Mouse (Mus musculus): ENCODE measurements around the gene Nav1. TPM values are rescaled to one million over a fixed set of nuclear protein-coding genes. Genes with fewer than 3 reads are reported as not detected.

Gene Nav1
- polyA plus RNA-seq, 1 experiment from 2014 or later, result 13.3 TPM

- no peak overlapping the region for H3K9ac ChIP-seq (ENCODE audit: low read length)
- WGBS, result 76% methylated on average over 12 of the region's 12 CpGs
- no peaks in the 10 kb centered on the region for H3K27me3 ChIP-seq (ENCODE audit: control insufficient read depth, insufficient read depth, low read length)
- ATAC-seq (ENCODE audit: low FRiP score), result no peak
- H3K4me1 ChIP-seq (ENCODE audit: control insufficient read depth, insufficient read depth, low read length), result peaks cover 2% of the 10 kb centered on the region; the same call in 1 of the 2 replicates
- no peak overlapping the region for H3K27ac ChIP-seq (ENCODE audit: low read depth, low read length)
- H3K9me3 ChIP-seq (ENCODE audit: control insufficient read depth, low read length), result no peaks in the 10 kb centered on the region
- no peak overlapping the region for H3K4me3 ChIP-seq (ENCODE audit: low read depth, low read length)
- H3K36me3 ChIP-seq (ENCODE audit: control insufficient read depth, insufficient read depth, low read length), result no peaks in the 10 kb centered on the region
- H3K4me2 ChIP-seq, result no peak overlapping the region
- no peak for DNase-seq (ENCODE audit: low spot score, missing footprints)
Observed at GRCm38 (mm10) chr1:135523780-135524517, 83.1 kb downstream of the Nav1 start.

GRCm38 (mm10) chr1:135523344-135523743 lies 83.8 kb downstream of the Nav1 start:
- ATAC-seq (ENCODE audit: low FRiP score) (no peak), DNase-seq (ENCODE audit: low spot score, missing footprints) (no peak)
- no peak overlapping the region for H3K4me3 ChIP-seq (ENCODE audit: low read depth, low read length)
- H3K9ac ChIP-seq (ENCODE audit: low read length), result no peak overlapping the region
- no peak overlapping the region for H3K27ac ChIP-seq (ENCODE audit: low read depth, low read length)
- 75% methylated on average over 2 of the region's 2 CpGs for WGBS
- no peaks in the 10 kb centered on the region for H3K27me3 ChIP-seq (ENCODE audit: control insufficient read depth, insufficient read depth, low read length)
- no peak overlapping the region for H3K4me2 ChIP-seq
- peaks cover 7% of the 10 kb centered on the region; the same call in 1 of the 2 replicates for H3K4me1 ChIP-seq (ENCODE audit: control insufficient read depth, insufficient read depth, low read length)
- no peaks in the 10 kb centered on the region for H3K9me3 ChIP-seq (ENCODE audit: control insufficient read depth, low read length)
- H3K36me3 ChIP-seq (ENCODE audit: control insufficient read depth, insufficient read depth, low read length), result no peaks in the 10 kb centered on the region

DNA sequence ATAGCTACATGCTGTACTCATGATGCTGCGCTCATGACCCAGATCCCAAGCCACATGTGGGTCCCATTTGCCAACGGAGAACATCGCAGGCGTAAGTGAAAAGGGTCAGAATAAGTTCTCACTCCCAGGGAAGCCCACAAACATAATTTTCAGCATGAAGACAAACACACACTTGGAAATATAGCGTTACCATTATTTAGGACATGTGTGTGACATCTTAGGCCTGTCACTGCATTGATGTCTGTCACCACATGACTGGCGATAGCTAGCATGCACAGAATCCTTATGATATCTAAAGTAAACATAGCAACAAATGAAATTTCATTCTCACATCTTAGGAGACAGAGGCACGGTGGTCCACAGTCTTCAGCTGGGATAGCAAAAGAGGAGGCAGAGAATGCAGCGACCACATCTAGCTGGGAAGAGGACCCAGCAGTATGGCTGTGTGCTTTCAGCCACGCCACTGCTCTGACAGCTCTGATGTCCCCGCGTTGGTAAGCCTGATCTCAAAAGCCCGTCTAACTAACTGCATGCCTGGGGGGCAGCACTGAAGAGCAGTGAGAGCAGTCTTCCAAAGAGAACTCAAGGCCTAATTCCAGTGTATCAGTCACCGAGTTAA lies 86.4 kb downstream of the Nav1 start:
- H3K36me3 ChIP-seq (ENCODE audit: control insufficient read depth, insufficient read depth, low read length), result no peaks in the 10 kb centered on the region
- H3K27me3 ChIP-seq (ENCODE audit: control insufficient read depth, insufficient read depth, low read length), result no peaks in the 10 kb centered on the region
- no peak for DNase-seq (ENCODE audit: low spot score, missing footprints)
- H3K9me3 ChIP-seq (ENCODE audit: control insufficient read depth, low read length), result no peaks in the 10 kb centered on the region
- no peak for ATAC-seq (ENCODE audit: low FRiP score)
- H3K9ac ChIP-seq (ENCODE audit: low read length), result no peak overlapping the region
- H3K4me3 ChIP-seq (ENCODE audit: low read depth, low read length), result no peak overlapping the region
- WGBS, result 82% methylated on average over 13 of the region's 13 CpGs
- H3K4me1 ChIP-seq (ENCODE audit: control insufficient read depth, insufficient read depth, low read length), result peaks cover 7% of the 10 kb centered on the region; the same call in 1 of the 2 replicates
- H3K27ac ChIP-seq (ENCODE audit: low read depth, low read length), result no peak overlapping the region
- H3K4me2 ChIP-seq, result no peak overlapping the region

GRCm38 (mm10) chr1:135518661-135519060 lies 88.4 kb downstream of the Nav1 start:
- H3K4me2 ChIP-seq, result no peak overlapping the region

GRCm38 (mm10) chr1:135517469-135517868 lies 89.6 kb downstream of the Nav1 start:
- no peak overlapping the region for H3K4me3 ChIP-seq (ENCODE audit: low read depth, low read length)
- H3K4me2 ChIP-seq, result no peak overlapping the region
- H3K27me3 ChIP-seq (ENCODE audit: control insufficient read depth, insufficient read depth, low read length), result no peaks in the 10 kb centered on the region
- H3K9me3 ChIP-seq (ENCODE audit: control insufficient read depth, low read length), result no peaks in the 10 kb centered on the region
- H3K36me3 ChIP-seq (ENCODE audit: control insufficient read depth, insufficient read depth, low read length), result no peaks in the 10 kb centered on the region
- no peak for ATAC-seq (ENCODE audit: low FRiP score)
- WGBS, result 80% methylated on average over 6 of the region's 6 CpGs
- no peak for DNase-seq (ENCODE audit: low spot score, missing footprints)
- H3K9ac ChIP-seq (ENCODE audit: low read length), result no peak overlapping the region
- peaks cover 13% of the 10 kb centered on the region for H3K4me1 ChIP-seq (ENCODE audit: control insufficient read depth, insufficient read depth, low read length)
- H3K27ac ChIP-seq (ENCODE audit: low read depth, low read length), result no peak overlapping the region

More at GRCm38 (mm10) chr1:135518661-135519060, 88.4 kb downstream of the Nav1 start:
- DNase-seq (ENCODE audit: low spot score, missing footprints), result no peak
- Histone ChIP-seq H3K4me3 (ENCODE audit: low read depth, low read length) (no peak overlapping the region), H3K27ac (ENCODE audit: low read depth, low read length) (no peak overlapping the region), H3K36me3 (ENCODE audit: control insufficient read depth, insufficient read depth, low read length) (no peaks in the 10 kb centered on the region), H3K9ac (ENCODE audit: low read length) (no peak overlapping the region), H3K9me3 (ENCODE audit: control insufficient read depth, low read length) (no peaks in the 10 kb centered on the region), H3K27me3 (ENCODE audit: control insufficient read depth, insufficient read depth, low read length) (no peaks in the 10 kb centered on the region), H3K4me1 (ENCODE audit: control insufficient read depth, insufficient read depth, low read length) (peaks cover 7% of the 10 kb centered on the region)
- 39% methylated on average over 5 of the region's 5 CpGs for WGBS
- no peak for ATAC-seq (ENCODE audit: low FRiP score)

DNA sequence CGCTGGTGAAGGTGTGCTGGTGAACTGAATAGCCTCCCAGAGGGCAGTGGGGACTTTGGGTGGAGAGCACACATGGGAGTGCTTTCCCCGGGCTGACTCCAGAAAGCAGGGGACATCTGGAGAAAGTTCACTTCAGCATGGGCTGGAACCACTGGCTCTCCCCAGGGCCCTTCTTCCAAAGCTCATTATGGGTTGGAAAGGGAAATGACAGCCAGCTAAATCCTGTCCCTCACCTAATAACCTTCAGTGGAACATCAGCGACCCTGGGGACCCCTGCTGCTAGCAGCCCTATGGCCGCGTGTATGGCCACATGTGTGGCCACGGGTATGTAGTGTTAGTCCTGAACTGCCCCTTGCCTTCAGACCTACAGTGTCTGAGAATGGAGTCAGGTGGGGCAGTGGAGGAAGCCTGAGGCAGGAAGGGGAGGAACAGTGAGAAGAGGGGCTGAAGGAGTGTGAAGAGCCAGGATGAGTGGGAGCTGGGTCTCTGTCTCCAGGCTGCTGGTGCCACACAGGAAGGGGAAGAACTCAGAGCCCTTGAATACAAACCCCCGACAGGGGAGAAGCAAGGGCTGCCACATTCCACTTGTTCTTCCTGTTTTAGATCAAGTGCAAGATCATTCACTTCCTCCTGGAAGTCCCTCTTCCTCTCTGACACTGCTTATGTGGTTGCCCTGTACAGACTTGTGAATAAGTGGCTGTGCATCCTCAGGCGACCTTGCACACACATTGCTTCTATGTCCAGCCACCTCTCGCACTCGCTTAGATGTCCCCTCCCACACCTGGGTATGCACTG lies 90.4 kb downstream of the Nav1 start:
- H3K4me1 ChIP-seq (ENCODE audit: control insufficient read depth, insufficient read depth, low read length), result peaks cover 14% of the 10 kb centered on the region
- H3K27me3 ChIP-seq (ENCODE audit: control insufficient read depth, insufficient read depth, low read length), result no peaks in the 10 kb centered on the region; the same call in 1 of the 2 replicates

GRCm38 (mm10) chr1:135515633-135516238 lies 91.4 kb downstream of the Nav1 start:
- no peaks in the 10 kb centered on the region for H3K36me3 ChIP-seq (ENCODE audit: control insufficient read depth, insufficient read depth, low read length)
- H3K27me3 ChIP-seq (ENCODE audit: control insufficient read depth, insufficient read depth, low read length), result no peaks in the 10 kb centered on the region; the same call in 1 of the 2 replicates
- H3K9ac ChIP-seq (ENCODE audit: low read length), result no peak overlapping the region
- WGBS, result 72% methylated on average over 12 of the region's 12 CpGs
- peaks cover 19% of the 10 kb centered on the region for H3K4me1 ChIP-seq (ENCODE audit: control insufficient read depth, insufficient read depth, low read length)
- no peaks in the 10 kb centered on the region for H3K9me3 ChIP-seq (ENCODE audit: control insufficient read depth, low read length)
- no peak overlapping the region for H3K4me3 ChIP-seq (ENCODE audit: low read depth, low read length)
- ATAC-seq (ENCODE audit: low FRiP score) (no peak), DNase-seq (ENCODE audit: low spot score, missing footprints) (no peak)
- H3K4me2 ChIP-seq, result no peak overlapping the region
- H3K27ac ChIP-seq (ENCODE audit: low read depth, low read length), result no peak overlapping the region

More for the DNA sequence above, 90.4 kb downstream of the Nav1 start:
- DNase-seq (ENCODE audit: low spot score, missing footprints) (no peak), ATAC-seq (ENCODE audit: low FRiP score) (no peak)
- Histone ChIP-seq H3K27ac (ENCODE audit: low read depth, low read length) (no peak overlapping the region), H3K9me3 (ENCODE audit: control insufficient read depth, low read length) (no peaks in the 10 kb centered on the region), H3K4me2 (no peak overlapping the region), H3K9ac (ENCODE audit: low read length) (no peak overlapping the region), H3K4me3 (ENCODE audit: low read depth, low read length) (no peak overlapping the region), H3K36me3 (ENCODE audit: control insufficient read depth, insufficient read depth, low read length) (no peaks in the 10 kb centered on the region)
- 68% methylated on average over 10 of the region's 10 CpGs for WGBS

- 70% methylated on average over 9 of the region's 9 CpGs for WGBS
- H3K4me2 ChIP-seq, result no peak overlapping the region
- no peaks in the 10 kb centered on the region for H3K36me3 ChIP-seq (ENCODE audit: control insufficient read depth, insufficient read depth, low read length)
- no peaks in the 10 kb centered on the region for H3K9me3 ChIP-seq (ENCODE audit: control insufficient read depth, low read length)
- ATAC-seq (ENCODE audit: low FRiP score), result no peak
- H3K4me1 ChIP-seq (ENCODE audit: control insufficient read depth, insufficient read depth, low read length), result peaks cover 21% of the 10 kb centered on the region
- H3K27ac ChIP-seq (ENCODE audit: low read depth, low read length), result no peak overlapping the region
- H3K27me3 ChIP-seq (ENCODE audit: control insufficient read depth, insufficient read depth, low read length), result peaks cover under 1% of the 10 kb centered on the region; the same call in 1 of the 2 replicates
- no peak for DNase-seq (ENCODE audit: low spot score, missing footprints)
- no peak overlapping the region for H3K4me3 ChIP-seq (ENCODE audit: low read depth, low read length)
- H3K9ac ChIP-seq (ENCODE audit: low read length), result no peak overlapping the region
Observed at GRCm38 (mm10) chr1:135514913-135515632, 92.0 kb downstream of the Nav1 start.

Measured in midbrain, embryonic 11.5 days (tissue).